Mouse (Mus musculus) forebrain, embryonic 10.5 days (tissue): ENCODE measurements around the gene Asic2. TPM values are rescaled to one million over a fixed set of nuclear protein-coding genes. Genes with fewer than 3 reads are reported as not detected.

ENCODE experiments used
- DNase-seq: peaks from one replicate; pipeline ENCODE4 v3.0.0-alpha.2; 2017; ENCODE audit warnings: low spot score; ENCODE audit errors: extremely low spot score
- H3K27ac ChIP-seq: fragments of 300-500 bp; sonication (generic); 2 replicates; pipeline ENCODE4 v1.5.1; 2016; ENCODE audit warnings: mild to moderate bottlenecking
- H3K27me3 ChIP-seq: fragments of 300-500 bp; sonication (generic); 2 replicates; pipeline ENCODE4 v1.6.1; 2016; ENCODE audit warnings: mild to moderate bottlenecking; ENCODE audit not compliant: poor library complexity, severe bottlenecking
- H3K36me3 ChIP-seq: fragments of 300-500 bp; sonication (generic); replicated peaks from 2 replicates; pipeline ENCODE4 v1.6.1; 2016; ENCODE audit warnings: mild to moderate bottlenecking, moderate library complexity
- H3K4me1 ChIP-seq: fragments of 300-500 bp; sonication (generic); 2 replicates; pipeline ENCODE4 v1.6.1; 2016
- H3K4me3 ChIP-seq: fragments of 300-500 bp; sonication (generic); 2 replicates; pipeline ENCODE4 v1.5.1; 2016; ENCODE audit warnings: mild to moderate bottlenecking, moderate library complexity
- H3K9me3 ChIP-seq: fragments of 300-500 bp; sonication (generic); 2 replicates; pipeline ENCODE4 v1.6.1; 2016; ENCODE audit warnings: mild to moderate bottlenecking, moderate library complexity
- WGBS: fragments of 180-500 bp; shearing (Covaris S2); methylation state at CpG from one replicate; pipeline ENCODE4 v1.1.7; 2016; 5-methylcytosine and 5-hydroxymethylcytosine counted together
- polyA plus RNA-seq: library from polyadenylated mRNA; unstranded; fragments of >200 nt; fragmentation: Nextera tagmentation; extraction: Ambion mirVana; gene quantifications from 2 replicates; pipeline ENCODE4 v1.2.1, GENCODE M21; 2016

Gene Asic2
- polyA plus RNA-seq, 1 experiment from 2014 or later = 0.51 TPM

- 64% methylated on average over 5 of the region's 5 CpGs for WGBS
- no peak for DNase-seq
- Histone ChIP-seq H3K27me3 (no peaks in the 10 kb centered on the region), H3K27ac (no peak overlapping the region), H3K4me3 (no peak overlapping the region), H3K4me1 (no peaks in the 10 kb centered on the region), H3K9me3 (no peaks in the 10 kb centered on the region), H3K36me3 (no peaks in the 10 kb centered on the region)
Measured at GRCm38 (mm10) chr11:80967544-80967943, 1000.7 kb downstream of the Asic2 start.

GRCm38 (mm10) chr11:80966040-80966439 is 1002.2 kb downstream of the Asic2 start:
- Histone ChIP-seq H3K9me3 (no peaks in the 10 kb centered on the region), H3K27ac (no peak overlapping the region), H3K27me3 (no peaks in the 10 kb centered on the region), H3K4me1 (no peaks in the 10 kb centered on the region), H3K36me3 (no peaks in the 10 kb centered on the region), H3K4me3 (no peak overlapping the region)
- 58% methylated on average over 3 of the region's 3 CpGs for WGBS
- no peak for DNase-seq

- no peak for DNase-seq
- H3K9me3 ChIP-seq = no peaks in the 10 kb centered on the region
- 69% methylated on average over 1 of the region's 1 CpGs for WGBS
- no peaks in the 10 kb centered on the region for H3K36me3 ChIP-seq
- peaks cover 14% of the 10 kb centered on the region for H3K4me1 ChIP-seq
- peaks cover 15% of the 10 kb centered on the region for H3K27me3 ChIP-seq
- no peak overlapping the region for H3K27ac ChIP-seq
- H3K4me3 ChIP-seq = no peak overlapping the region
Measured at GRCm38 (mm10) chr11:80961326-80961725, 1006.9 kb downstream of the Asic2 start.

GRCm38 (mm10) chr11:80958086-80958671 is 1010.1 kb downstream of the Asic2 start:
- H3K36me3 ChIP-seq = no peaks in the 10 kb centered on the region
- H3K4me1 ChIP-seq = peaks cover 14% of the 10 kb centered on the region
- no peak overlapping the region for H3K27ac ChIP-seq
- WGBS = 8% methylated on average over 16 of the region's 16 CpGs
- no peak for DNase-seq
- H3K4me3 ChIP-seq = no peak overlapping the region
- H3K9me3 ChIP-seq = no peaks in the 10 kb centered on the region
- peaks cover 15% of the 10 kb centered on the region for H3K27me3 ChIP-seq

GRCm38 (mm10) chr11:80955915-80956314 is 1012.3 kb downstream of the Asic2 start:
- Histone ChIP-seq H3K27me3 (peaks cover 15% of the 10 kb centered on the region), H3K4me3 (no peak overlapping the region), H3K4me1 (peaks cover 14% of the 10 kb centered on the region), H3K27ac (no peak overlapping the region), H3K9me3 (no peaks in the 10 kb centered on the region), H3K36me3 (no peaks in the 10 kb centered on the region)
- WGBS = 88% methylated on average over 6 of the region's 6 CpGs
- DNase-seq = no peak

- Histone ChIP-seq H3K4me3 (no peak overlapping the region), H3K36me3 (no peaks in the 10 kb centered on the region), H3K27ac (no peak overlapping the region), H3K9me3 (no peaks in the 10 kb centered on the region), H3K4me1 (peaks cover 14% of the 10 kb centered on the region), H3K27me3 (peaks cover 15% of the 10 kb centered on the region)
- no peak for DNase-seq
- 83% methylated on average over 8 of the region's 8 CpGs for WGBS
Measured at GRCm38 (mm10) chr11:80954147-80954546, 1014.1 kb downstream of the Asic2 start.

- Histone ChIP-seq H3K4me3 (no peak overlapping the region), H3K4me1 (no peaks in the 10 kb centered on the region), H3K9me3 (no peaks in the 10 kb centered on the region), H3K27ac (no peak overlapping the region), H3K36me3 (no peaks in the 10 kb centered on the region), H3K27me3 (no peaks in the 10 kb centered on the region)
- no peak for DNase-seq
- whole genome bisulfite sequencing = 91% methylated on average over 11 of the region's 11 CpGs
Measured at GRCm38 (mm10) chr11:80949068-80949738, 1019.1 kb downstream of the Asic2 start.

GRCm38 (mm10) chr11:80948103-80948502 is 1020.2 kb downstream of the Asic2 start:
- H3K9me3 ChIP-seq = no peaks in the 10 kb centered on the region
- no peaks in the 10 kb centered on the region for H3K4me1 ChIP-seq
- H3K27me3 ChIP-seq = no peaks in the 10 kb centered on the region
- WGBS = 91% methylated on average over 2 of the region's 2 CpGs
- no peak overlapping the region for H3K27ac ChIP-seq
- no peak for DNase-seq
- no peak overlapping the region for H3K4me3 ChIP-seq
- no peaks in the 10 kb centered on the region for H3K36me3 ChIP-seq

- WGBS = 88% methylated on average over 6 of the region's 6 CpGs
- Histone ChIP-seq H3K9me3 (no peaks in the 10 kb centered on the region), H3K27me3 (no peaks in the 10 kb centered on the region), H3K27ac (no peak overlapping the region), H3K36me3 (no peaks in the 10 kb centered on the region), H3K4me3 (no peak overlapping the region), H3K4me1 (no peaks in the 10 kb centered on the region)
- DNase-seq = no peak
Measured at GRCm38 (mm10) chr11:80946163-80946562, 1022.1 kb downstream of the Asic2 start.

GRCm38 (mm10) chr11:80923286-80923951 is 1044.8 kb downstream of the Asic2 start:
- Histone ChIP-seq H3K4me1 (no peaks in the 10 kb centered on the region), H3K9me3 (no peaks in the 10 kb centered on the region), H3K4me3 (no peak overlapping the region), H3K27ac (no peak overlapping the region), H3K36me3 (no peaks in the 10 kb centered on the region), H3K27me3 (no peaks in the 10 kb centered on the region)
- DNase-seq = no peak
- 91% methylated on average over 19 of the region's 19 CpGs for WGBS

- Histone ChIP-seq H3K4me3 (no peak overlapping the region), H3K9me3 (no peaks in the 10 kb centered on the region), H3K27me3 (no peaks in the 10 kb centered on the region), H3K4me1 (peaks cover 5% of the 10 kb centered on the region; the same call in 1 of the 2 replicates), H3K27ac (no peak overlapping the region), H3K36me3 (no peaks in the 10 kb centered on the region)
- no peak for DNase-seq
- 87% methylated on average over 5 of the region's 5 CpGs for WGBS
Measured at GRCm38 (mm10) chr11:80918332-80918731, 1049.9 kb downstream of the Asic2 start.

GRCm38 (mm10) chr11:80917688-80918087 is 1050.6 kb downstream of the Asic2 start:
- H3K36me3 ChIP-seq = no peaks in the 10 kb centered on the region
- no peaks in the 10 kb centered on the region for H3K9me3 ChIP-seq
- no peak overlapping the region for H3K4me3 ChIP-seq
- H3K27ac ChIP-seq = no peak overlapping the region
- DNase-seq = no peak
- peaks cover 5% of the 10 kb centered on the region; the same call in 1 of the 2 replicates for H3K4me1 ChIP-seq
- H3K27me3 ChIP-seq = no peaks in the 10 kb centered on the region

- no peaks in the 10 kb centered on the region for H3K36me3 ChIP-seq
- peaks cover 5% of the 10 kb centered on the region; the same call in 1 of the 2 replicates for H3K4me1 ChIP-seq
- no peaks in the 10 kb centered on the region for H3K27me3 ChIP-seq
- no peak overlapping the region for H3K27ac ChIP-seq
- 55% methylated on average over 4 of the region's 4 CpGs for WGBS
- DNase-seq = no peak
- no peaks in the 10 kb centered on the region for H3K9me3 ChIP-seq
- no peak overlapping the region for H3K4me3 ChIP-seq
Measured at GRCm38 (mm10) chr11:80913408-80914024, 1054.7 kb downstream of the Asic2 start.
